Mouse (Mus musculus) limb, embryonic 13.5 days (tissue): ENCODE results near the gene Gm4181. TPM values are rescaled to one million over a fixed set of nuclear protein-coding genes. Genes with fewer than 3 reads are reported as not detected.
"Not testable (repeated sequence)": the region's sequence is repeated elsewhere in the genome, so short reads cannot be mapped to it uniquely, and the experiment has no call there.

Experiments
- ATAC-seq: fragments of 200-750 bp; cut with Nextera tagmentation; 2 replicates; pipeline ENCODE4 v1.8.0; 2017; ENCODE audit warnings: low read depth, moderate number of reproducible peaks, moderate TSS enrichment; ENCODE audit not compliant: low FRiP score
- H3K27ac ChIP-seq: fragments of 300-500 bp; sonication (generic); 2 replicates; pipeline ENCODE4 v1.5.1; 2015; ENCODE audit warnings: inconsistent platforms, mild to moderate bottlenecking, moderate library complexity
- H3K27me3 ChIP-seq: fragments of 300-500 bp; sonication (generic); 2 replicates; pipeline ENCODE4 v1.6.1; 2015; ENCODE audit warnings: mild to moderate bottlenecking, inconsistent platforms
- H3K36me3 ChIP-seq: fragments of 300-500 bp; sonication (generic); 2 replicates; pipeline ENCODE4 v1.6.1; 2015; ENCODE audit warnings: inconsistent platforms, mild to moderate bottlenecking, moderate library complexity
- H3K4me1 ChIP-seq: fragments of 300-500 bp; sonication (generic); 2 replicates; pipeline ENCODE4 v1.6.1; 2015; ENCODE audit warnings: inconsistent platforms
- H3K4me2 ChIP-seq: fragments of 300-500 bp; sonication (generic); replicated peaks from 2 replicates; pipeline ENCODE4 v1.6.1; 2015; ENCODE audit warnings: inconsistent platforms, mild to moderate bottlenecking, moderate library complexity
- H3K4me3 ChIP-seq: fragments of 300-500 bp; sonication (generic); 2 replicates; pipeline ENCODE4 v1.5.1; 2015; ENCODE audit warnings: moderate library complexity, mild to moderate bottlenecking, inconsistent platforms
- H3K9ac ChIP-seq: fragments of 300-500 bp; sonication (generic); 2 replicates; pipeline ENCODE4 v1.6.1; 2015; ENCODE audit warnings: mild to moderate bottlenecking, inconsistent platforms
- H3K9me3 ChIP-seq: fragments of 300-500 bp; sonication (generic); 2 replicates; pipeline ENCODE4 v1.6.1; 2016; ENCODE audit warnings: inconsistent platforms
- WGBS: fragments of 180-500 bp; shearing (Covaris S2); methylation state at CpG from one replicate; pipeline ENCODE4 v1.1.7; 2015; 5-methylcytosine and 5-hydroxymethylcytosine counted together
- polyA plus RNA-seq: library from polyadenylated mRNA; unstranded; fragments of >200 nt; fragmentation: Nextera tagmentation; extraction: Ambion mirVana; gene quantifications from 2 replicates; pipeline ENCODE4 v1.2.1, GENCODE M21; 2015

Gm4181 gene
- not detected in 2 replicates for polyA plus RNA-seq

- not testable (repeated sequence) for H3K9me3 ChIP-seq, H3K4me1 ChIP-seq, H3K36me3 ChIP-seq, H3K27me3 ChIP-seq, H3K4me2 ChIP-seq, H3K4me3 ChIP-seq, H3K9ac ChIP-seq, ATAC-seq, H3K27ac ChIP-seq
- WGBS, result 60% methylated on average over 1 of the region's 1 CpGs
Measured at GRCm38 (mm10) chr14:51635566-51635965, at the start of gene Gm4181. Gene Gm4181 (minus strand): TSS chr14:51635666.

- no peaks in the 10 kb centered on the region for H3K27me3 ChIP-seq
- no peaks in the 10 kb centered on the region for H3K9me3 ChIP-seq
- no peaks in the 10 kb centered on the region for H3K36me3 ChIP-seq
- no peak overlapping the region for H3K9ac ChIP-seq
- H3K4me2 ChIP-seq, result no peak overlapping the region
- H3K4me3 ChIP-seq, result no peak overlapping the region
- H3K4me1 ChIP-seq, result no peaks in the 10 kb centered on the region
- H3K27ac ChIP-seq, result no peak overlapping the region
- 87% methylated on average over 5 of the region's 5 CpGs for WGBS
- ATAC-seq, result no peak
Measured at GRCm38 (mm10) chr14:51677269-51677668, 41.8 kb upstream of the Gm4181 start.

- not testable (repeated sequence) for H3K9ac ChIP-seq, H3K9me3 ChIP-seq
- 94% methylated on average over 1 of the region's 1 CpGs for WGBS
Measured at GRCm38 (mm10) chr14:51632426-51632825, 3.0 kb downstream of the Gm4181 start.

GRCm38 (mm10) chr14:51611210-51611609, 24.3 kb downstream of the Gm4181 start, which contains the start of gene Gm17078:
Gene Gm17078 (minus strand): TSS chr14:51611310.
- no peak for ATAC-seq
- Histone ChIP-seq H3K27me3 (no peaks in the 10 kb centered on the region), H3K9ac (no peak within 1 kb of the TSS), H3K4me3 (no peak within 1 kb of the TSS), H3K4me1 (no peaks in the 10 kb centered on the region), H3K36me3 (no peaks in the 10 kb centered on the region), H3K4me2 (no peak within 1 kb of the TSS), H3K27ac (no peak within 1 kb of the TSS), H3K9me3 (no peaks in the 10 kb centered on the region)
- WGBS, result 88% methylated on average over 1 of the region's 1 CpGs

More at GRCm38 (mm10) chr14:51632426-51632825, 3.0 kb downstream of the Gm4181 start:
- not testable (repeated sequence) for H3K4me3 ChIP-seq, ATAC-seq, H3K27ac ChIP-seq, H3K36me3 ChIP-seq, H3K27me3 ChIP-seq, H3K4me2 ChIP-seq, H3K4me1 ChIP-seq

DNA sequence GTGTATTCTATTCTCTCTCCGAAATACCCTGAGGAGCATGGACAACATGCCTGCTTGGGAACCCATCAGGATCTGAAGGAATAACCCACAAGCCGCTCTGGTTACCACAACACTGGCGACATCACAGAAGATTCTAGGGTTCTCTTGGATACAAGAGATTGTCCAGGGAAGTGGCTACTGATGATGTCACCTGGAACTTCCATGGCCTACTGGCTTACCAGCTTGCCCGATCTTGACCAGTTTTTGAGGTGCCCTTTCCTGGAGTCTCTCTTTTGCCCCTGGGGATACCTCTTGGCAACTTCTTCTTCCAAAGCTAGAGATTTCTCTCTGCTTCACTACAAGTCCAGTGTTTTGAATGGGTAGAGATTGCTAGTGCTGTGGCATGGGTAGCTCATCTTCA, 43.4 kb downstream of the Gm4181 start, which contains the start of gene Gm17174:
Gene Gm17174 (minus strand): TSS at position 101 of the 400 bp plus-strand sequence.
- 92% methylated on average over 4 of the region's 4 CpGs for WGBS

More for the DNA sequence above, 43.4 kb downstream of the Gm4181 start, which contains the start of gene Gm17174:
- not testable (repeated sequence) for H3K4me2 ChIP-seq, H3K27me3 ChIP-seq, H3K27ac ChIP-seq, ATAC-seq, H3K9ac ChIP-seq, H3K36me3 ChIP-seq, H3K4me1 ChIP-seq, H3K4me3 ChIP-seq, H3K9me3 ChIP-seq

Other genes starting within 250 kb of the Gm4181 start
- gene Vmn2r88, start 224.8 kb downstream of the Gm4181 start, polyA plus RNA-seq, result not detected in 2 replicates
- gene Vmn2r89, start 183.8 kb downstream of the Gm4181 start, polyA plus RNA-seq, result not detected in 2 replicates
- gene Gm5622, start 82.9 kb downstream of the Gm4181 start, polyA plus RNA-seq, result not detected in 2 replicates
- gene Gm17175, start 61.6 kb downstream of the Gm4181 start, polyA plus RNA-seq, result not detected in 2 replicates
- gene Gm17174, start 43.5 kb downstream of the Gm4181 start, polyA plus RNA-seq, result not detected in 2 replicates
- gene Gm17078, start 24.4 kb downstream of the Gm4181 start, polyA plus RNA-seq, result not detected in 2 replicates
- not detected in 2 replicates for gene Gm17079, start 59.8 kb upstream of the Gm4181 start, polyA plus RNA-seq
- not detected in 2 replicates for gene Gm5800, start 81.5 kb upstream of the Gm4181 start, polyA plus RNA-seq
- not detected in 2 replicates for gene Ang4, start 137.9 kb upstream of the Gm4181 start, polyA plus RNA-seq
- gene AY358078, start 164.4 kb upstream of the Gm4181 start, polyA plus RNA-seq, result not detected in 2 replicates
- 0.42 TPM in 1 of 2 replicates, not detected in the other for gene Ear6, start 218.0 kb upstream of the Gm4181 start, polyA plus RNA-seq
- gene Mettl17, start 249.2 kb upstream of the Gm4181 start, polyA plus RNA-seq, result 52.1 and 62.2 TPM in 2 replicates